Mouse (Mus musculus) olfactory bulb, adult 2 months (tissue): ENCODE data around the gene Fh1.

Source experiments
- CTCF ChIP-seq: fragments of 200-500 bp; IDR thresholded peaks from 2 replicates; pipeline ENCODE4 v1.5.1; 2012; ENCODE audit warnings: low read depth, mild to moderate bottlenecking, low read length, moderate library complexity; ENCODE audit not compliant: insufficient read depth
- POLR2A ChIP-seq: fragments of 200-500 bp; IDR thresholded peaks from 2 replicates; pipeline ENCODE4 v1.6.1; 2012; ENCODE audit warnings: mild to moderate bottlenecking, low read depth, low read length, moderate library complexity; ENCODE audit not compliant: insufficient read depth

DNA sequence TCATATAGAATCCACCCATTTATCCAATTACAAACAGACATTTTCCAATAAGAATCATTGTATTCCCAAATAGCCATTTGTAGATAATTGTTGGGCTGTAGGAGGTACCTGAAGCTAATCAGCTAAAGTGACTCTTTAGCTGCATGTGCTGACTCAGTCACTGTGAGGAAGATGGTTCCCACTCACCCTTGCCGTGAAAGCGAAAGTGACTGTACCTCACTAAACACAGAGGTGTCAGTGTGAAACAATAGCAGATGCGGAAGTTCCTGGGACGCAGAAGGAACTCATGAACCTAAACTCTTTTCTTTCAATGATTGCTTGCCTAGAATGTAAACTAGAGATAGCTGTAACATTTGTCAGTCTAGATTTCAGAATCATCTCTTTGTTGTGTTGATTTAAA lies 61.1 kb downstream of the Fh1 start:
- TF ChIP-seq CTCF (no peak), POLR2A (no peak)
